Mouse (Mus musculus) urinary bladder, postnatal 36 days (tissue): Measurements from ENCODE around the gene Tnik.

ENCODE experiments used
- DNase-seq, 2 experiments: peaks; one replicate each; pipeline ENCODE4 v3.0.0; 2022; ENCODE audit warnings: low spot score in 2 of 2, mixed read lengths in 1 of 2

Tnik gene

GRCm38 (mm10) chr3:28477373-28477772 is 214.4 kb downstream of the Tnik start:
- DNase-seq = no peak

- no peak for DNase-seq
These were observed 222.7 kb downstream of the Tnik start for GRCm38 (mm10) chr3:28485716-28486115.

- DNase-seq = no peak
These were observed 224.4 kb downstream of the Tnik start for GRCm38 (mm10) chr3:28487418-28487817.

GRCm38 (mm10) chr3:28491085-28492041 is 228.3 kb downstream of the Tnik start:
- DNase-seq = no peak

- no peak for DNase-seq
These were observed 233.9 kb downstream of the Tnik start for GRCm38 (mm10) chr3:28496806-28497502.

- DNase-seq = no peak
These were observed 234.5 kb downstream of the Tnik start for GRCm38 (mm10) chr3:28497503-28497857.

GRCm38 (mm10) chr3:28502697-28503096 is 239.7 kb downstream of the Tnik start:
- DNase-seq = no peak

- DNase-seq = no peak
These were observed 246.4 kb downstream of the Tnik start for GRCm38 (mm10) chr3:28509337-28509935.

- DNase-seq = no peak
These were observed 260.0 kb downstream of the Tnik start for GRCm38 (mm10) chr3:28523004-28523482.

GRCm38 (mm10) chr3:28523541-28524165 is 260.6 kb downstream of the Tnik start:
- no peak for DNase-seq

- no peak for DNase-seq
These were observed 261.5 kb downstream of the Tnik start for GRCm38 (mm10) chr3:28524562-28524961.

- DNase-seq = no peak
These were observed 263.7 kb downstream of the Tnik start for GRCm38 (mm10) chr3:28526671-28527070.

GRCm38 (mm10) chr3:28527231-28527630 is 264.2 kb downstream of the Tnik start:
- no peak for DNase-seq

GRCm38 (mm10) chr3:28529548-28529947 is 266.5 kb downstream of the Tnik start:
- no peak for DNase-seq

GRCm38 (mm10) chr3:28531294-28531956 is 268.4 kb downstream of the Tnik start:
- no peak for DNase-seq

GRCm38 (mm10) chr3:28532666-28533065 is 269.7 kb downstream of the Tnik start:
- DNase-seq = no peak

- no peak for DNase-seq
These were observed 277.1 kb downstream of the Tnik start for GRCm38 (mm10) chr3:28540121-28540520.

- no peak for DNase-seq
These were observed 279.9 kb downstream of the Tnik start for GRCm38 (mm10) chr3:28542941-28543340.

GRCm38 (mm10) chr3:28543380-28543984 is 280.5 kb downstream of the Tnik start:
- peak; percentile 10 to 16 for DNase-seq

- DNase-seq = no peak
These were observed 281.4 kb downstream of the Tnik start for GRCm38 (mm10) chr3:28544345-28544869.
